Mouse (Mus musculus) midbrain, embryonic 15.5 days (tissue): ENCODE data around the gene Asic3. TPM values are rescaled to one million over a fixed set of nuclear protein-coding genes. Genes with fewer than 3 reads are reported as not detected.

Source experiments
- ATAC-seq: fragments of 200-750 bp; cut with Nextera tagmentation; replicated peaks from 2 replicates; pipeline ENCODE4 v1.8.0; 2017; ENCODE audit warnings: moderate TSS enrichment
- H3K27ac ChIP-seq: fragments of 300-500 bp; sonication (generic); 2 replicates; pipeline ENCODE4 v1.5.1; 2015; ENCODE audit warnings: mild to moderate bottlenecking, inconsistent platforms
- H3K27me3 ChIP-seq: fragments of 300-500 bp; sonication (generic); replicated peaks from 2 replicates; pipeline ENCODE4 v1.6.1; 2015; ENCODE audit warnings: inconsistent platforms
- H3K36me3 ChIP-seq: fragments of 300-500 bp; sonication (generic); replicated peaks from 2 replicates; pipeline ENCODE4 v1.6.1; 2015; ENCODE audit warnings: inconsistent platforms
- H3K4me1 ChIP-seq: fragments of 300-500 bp; sonication (generic); 2 replicates; pipeline ENCODE4 v1.6.1; 2015; ENCODE audit warnings: inconsistent platforms
- H3K4me2 ChIP-seq: fragments of 300-500 bp; sonication (generic); 2 replicates; pipeline ENCODE4 v1.6.1; 2015; ENCODE audit warnings: inconsistent platforms, mild to moderate bottlenecking, moderate library complexity
- H3K4me3 ChIP-seq: fragments of 300-500 bp; sonication (generic); 2 replicates; pipeline ENCODE4 v1.5.1; 2015; ENCODE audit warnings: mild to moderate bottlenecking, inconsistent platforms
- H3K9ac ChIP-seq: fragments of 300-500 bp; sonication (generic); 2 replicates; pipeline ENCODE4 v1.6.1; 2015; ENCODE audit warnings: mild to moderate bottlenecking, inconsistent platforms
- H3K9me3 ChIP-seq: fragments of 300-500 bp; sonication (generic); 2 replicates; pipeline ENCODE4 v1.6.1; 2016; ENCODE audit warnings: inconsistent platforms
- WGBS: fragments of 180-500 bp; shearing (Covaris S2); methylation state at CpG from one replicate; pipeline ENCODE4 v1.1.7; 2015; ENCODE audit warnings: mixed read lengths; 5-methylcytosine and 5-hydroxymethylcytosine counted together
- polyA plus RNA-seq: library from polyadenylated mRNA; unstranded; fragments of >200 nt; fragmentation: Nextera tagmentation; extraction: Ambion mirVana; gene quantifications from 2 replicates; pipeline ENCODE4 v1.2.1, GENCODE M21; 2015

Gene Asic3
- polyA plus RNA-seq, 1 experiment from 2014 or later = 0.35 TPM

DNA sequence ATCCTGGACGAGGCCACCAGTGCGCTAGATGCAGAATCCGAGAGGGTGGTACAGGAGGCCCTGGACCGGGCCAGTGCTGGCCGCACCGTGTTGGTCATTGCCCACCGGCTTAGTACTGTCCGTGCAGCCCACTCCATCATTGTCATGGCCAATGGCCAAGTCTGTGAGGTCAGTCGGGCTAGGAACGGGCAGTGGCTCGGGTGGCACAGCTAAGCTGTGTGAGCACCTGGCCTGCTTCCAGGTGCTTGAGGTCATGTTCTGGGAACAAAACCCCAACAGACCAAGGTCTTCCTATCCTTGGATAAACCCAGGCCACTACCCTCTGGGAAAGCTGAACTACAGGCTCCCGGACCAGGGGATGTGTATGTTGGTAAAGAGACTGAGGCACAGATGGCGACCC, 4.5 kb upstream of the Asic3 start:
- Histone ChIP-seq H3K27ac (no peak overlapping the region), H3K9me3 (no peaks in the 10 kb centered on the region), H3K9ac (no peak overlapping the region), H3K36me3 (0 out of 2 replicates have a peak, but pooled peaks cover 3% of the 10 kb centered on the region), H3K4me1 (no peaks in the 10 kb centered on the region), H3K4me2 (no peak overlapping the region), H3K27me3 (no peaks in the 10 kb centered on the region), H3K4me3 (no peak overlapping the region)
- no peak for ATAC-seq
- WGBS = 90% methylated on average over 13 of the region's 13 CpGs

DNA sequence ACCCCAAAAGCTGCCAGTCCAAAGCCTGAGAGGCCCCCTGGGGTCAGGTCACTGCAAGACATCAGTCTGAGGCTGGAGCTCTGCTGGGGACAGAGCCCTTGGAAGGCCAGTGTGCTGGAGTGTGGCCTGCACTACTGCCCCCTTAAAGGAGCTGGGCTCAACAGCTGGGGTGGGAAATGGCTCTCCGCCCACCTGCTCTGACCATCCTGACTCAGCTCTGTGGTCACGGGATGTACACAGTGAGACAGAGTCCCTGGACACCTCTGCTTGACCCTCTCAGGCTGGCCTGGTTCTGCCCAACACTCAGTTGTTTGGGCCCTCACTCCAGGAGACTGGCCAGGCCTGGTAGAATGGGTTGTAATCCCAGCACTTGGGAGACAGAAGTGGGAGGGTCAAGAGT, 3.7 kb upstream of the Asic3 start:
- WGBS = 58% methylated on average over 2 of the region's 2 CpGs
- no peak for ATAC-seq

GRCm38 (mm10) chr5:24412063-24412462, 1.1 kb upstream of the Asic3 start:
- no peak overlapping the region for H3K4me2 ChIP-seq
- no peak overlapping the region for H3K4me3 ChIP-seq
- H3K9ac ChIP-seq = no peak overlapping the region
- H3K27me3 ChIP-seq = no peaks in the 10 kb centered on the region
- H3K4me1 ChIP-seq = peaks cover 12% of the 10 kb centered on the region
- H3K36me3 ChIP-seq = no peaks in the 10 kb centered on the region
- no peak for ATAC-seq
- 93% methylated on average over 2 of the region's 2 CpGs for WGBS
- H3K9me3 ChIP-seq = no peaks in the 10 kb centered on the region
- no peak overlapping the region for H3K27ac ChIP-seq

More for the DNA sequence above, 3.7 kb upstream of the Asic3 start:
- Histone ChIP-seq H3K4me2 (no peak overlapping the region), H3K9ac (no peak overlapping the region), H3K9me3 (no peaks in the 10 kb centered on the region), H3K27ac (no peak overlapping the region), H3K27me3 (no peaks in the 10 kb centered on the region), H3K4me3 (no peak overlapping the region), H3K4me1 (no peaks in the 10 kb centered on the region), H3K36me3 (0 out of 2 replicates have a peak, but pooled peaks cover 3% of the 10 kb centered on the region)

DNA sequence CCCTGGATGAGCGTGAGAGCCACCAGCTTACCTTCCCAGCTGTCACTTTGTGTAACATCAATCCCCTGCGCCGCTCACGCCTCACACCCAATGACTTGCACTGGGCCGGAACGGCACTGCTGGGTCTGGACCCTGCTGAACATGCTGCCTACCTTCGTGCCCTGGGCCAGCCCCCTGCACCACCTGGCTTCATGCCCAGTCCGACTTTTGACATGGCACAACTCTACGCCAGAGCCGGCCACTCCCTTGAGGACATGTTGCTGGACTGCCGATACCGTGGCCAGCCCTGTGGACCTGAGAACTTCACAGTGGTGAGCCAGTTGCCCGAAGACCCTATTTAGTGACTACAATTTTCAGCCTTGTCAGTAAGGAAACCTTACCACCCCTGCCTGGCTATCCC, 746 bp downstream of the Asic3 start:
- Histone ChIP-seq H3K4me2 (no peak overlapping the region), H3K36me3 (no peaks in the 10 kb centered on the region), H3K9ac (no peak overlapping the region), H3K9me3 (no peaks in the 10 kb centered on the region), H3K27me3 (no peaks in the 10 kb centered on the region), H3K4me1 (peaks cover 12% of the 10 kb centered on the region), H3K27ac (no peak overlapping the region), H3K4me3 (no peak overlapping the region)
- ATAC-seq = no peak
- 84% methylated on average over 13 of the region's 13 CpGs for WGBS

DNA sequence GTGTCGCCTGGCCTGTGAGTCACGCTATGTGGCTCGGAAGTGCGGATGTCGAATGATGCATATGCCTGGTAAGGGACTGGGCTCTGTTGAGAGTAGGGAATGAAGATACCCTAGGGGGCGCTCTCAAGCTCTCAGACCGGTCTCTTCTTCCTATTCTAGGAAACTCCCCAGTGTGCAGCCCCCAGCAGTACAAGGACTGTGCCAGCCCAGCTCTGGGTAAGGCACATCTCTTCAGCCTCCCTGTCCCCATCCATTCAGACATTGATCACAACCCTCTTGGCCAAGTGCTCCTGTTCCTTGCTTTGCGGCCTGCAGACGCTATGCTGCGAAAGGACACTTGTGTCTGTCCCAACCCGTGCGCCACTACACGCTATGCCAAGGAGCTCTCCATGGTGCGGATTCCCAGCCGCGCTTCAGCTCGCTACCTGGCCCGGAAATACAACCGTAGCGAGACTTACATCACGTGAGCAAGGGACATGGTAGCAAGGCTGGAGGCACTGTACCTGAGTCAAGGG, 3.1 kb downstream of the Asic3 start:
- peak overlapping the region; percentile 34 for H3K4me2 ChIP-seq
- H3K4me1 ChIP-seq = peaks cover 12% of the 10 kb centered on the region
- no peaks in the 10 kb centered on the region for H3K27me3 ChIP-seq
- ATAC-seq = peak; percentile 31
- H3K9me3 ChIP-seq = no peaks in the 10 kb centered on the region
- H3K27ac ChIP-seq = no peak overlapping the region
- H3K4me3 ChIP-seq = no peak overlapping the region
- H3K36me3 ChIP-seq = no peaks in the 10 kb centered on the region
- WGBS = 4% methylated on average over 21 of the region's 21 CpGs
- H3K9ac ChIP-seq = no peak overlapping the region

- no peaks in the 10 kb centered on the region for H3K27me3 ChIP-seq
- no peak overlapping the region for H3K9ac ChIP-seq
- H3K4me1 ChIP-seq = peaks cover 22% of the 10 kb centered on the region
- no peak for ATAC-seq
- WGBS = 90% methylated on average over 10 of the region's 10 CpGs
- H3K36me3 ChIP-seq = no peaks in the 10 kb centered on the region; the same call in 1 of the 2 replicates
- H3K4me2 ChIP-seq = no peak overlapping the region
- no peaks in the 10 kb centered on the region for H3K9me3 ChIP-seq
- H3K27ac ChIP-seq = no peak overlapping the region
- H3K4me3 ChIP-seq = no peak overlapping the region
Measured at GRCm38 (mm10) chr5:24417587-24417986, 4.4 kb downstream of the Asic3 start.

GRCm38 (mm10) chr5:24420381-24420780, 7.2 kb downstream of the Asic3 start:
- H3K4me1 ChIP-seq = peaks cover 38% of the 10 kb centered on the region
- 94% methylated on average over 9 of the region's 9 CpGs for WGBS

GRCm38 (mm10) chr5:24423129-24424003, 10.2 kb downstream of the Asic3 start, which contains the start of the genes Cdk5 and Slc4a2:
Gene Cdk5 (minus strand): TSS chr5:24423530.
Gene Slc4a2 (plus strand): TSS chr5:24423837.
- peak within 1 kb of the TSS; percentile 75 for H3K9ac ChIP-seq
- peaks cover 7% of the 10 kb centered on the region; the same call in 1 of the 2 replicates for H3K27me3 ChIP-seq
- no peaks in the 10 kb centered on the region; the same call in 1 of the 2 replicates for H3K36me3 ChIP-seq
- peak; percentile 95 for ATAC-seq
- WGBS = under 1% methylated on average over 46 of the region's 46 CpGs
- peak within 1 kb of the TSS; percentile 88 for H3K27ac ChIP-seq
- no peaks in the 10 kb centered on the region for H3K9me3 ChIP-seq
- H3K4me3 ChIP-seq = peak within 1 kb of the TSS; percentile 64
- H3K4me1 ChIP-seq = peaks cover 56% of the 10 kb centered on the region
- peak within 1 kb of the TSS; percentile 91 for H3K4me2 ChIP-seq

More at GRCm38 (mm10) chr5:24420381-24420780, 7.2 kb downstream of the Asic3 start:
- ATAC-seq = no peak
- Histone ChIP-seq H3K9ac (no peak overlapping the region), H3K36me3 (no peaks in the 10 kb centered on the region; the same call in 1 of the 2 replicates), H3K4me3 (no peak overlapping the region), H3K27me3 (no peaks in the 10 kb centered on the region), H3K4me2 (no peak overlapping the region), H3K9me3 (no peaks in the 10 kb centered on the region), H3K27ac (no peak overlapping the region)

GRCm38 (mm10) chr5:24424004-24424781, 11.0 kb downstream of the Asic3 start:
- peak; percentile 3; the same call in 1 of the 2 replicates for ATAC-seq

GRCm38 (mm10) chr5:24424861-24425411, 11.7 kb downstream of the Asic3 start:
- Histone ChIP-seq H3K9ac (peak overlapping the region; percentile 43), H3K27me3 (peaks cover 7% of the 10 kb centered on the region; the same call in 1 of the 2 replicates), H3K36me3 (no peaks in the 10 kb centered on the region; the same call in 1 of the 2 replicates), H3K9me3 (no peaks in the 10 kb centered on the region), H3K4me1 (peaks cover 60% of the 10 kb centered on the region), H3K4me2 (peak overlapping the region; percentile 91), H3K4me3 (peak overlapping the region; percentile 64), H3K27ac (peak overlapping the region; percentile 88)
- WGBS = under 1% methylated on average over 57 of the region's 60 CpGs
- ATAC-seq = no peak

More at GRCm38 (mm10) chr5:24424004-24424781, 11.0 kb downstream of the Asic3 start:
- no peaks in the 10 kb centered on the region for H3K9me3 ChIP-seq
- H3K4me2 ChIP-seq = peak overlapping the region; percentile 91
- H3K27me3 ChIP-seq = peaks cover 7% of the 10 kb centered on the region; the same call in 1 of the 2 replicates
- peaks cover 60% of the 10 kb centered on the region for H3K4me1 ChIP-seq
- peak overlapping the region; percentile 88 for H3K27ac ChIP-seq
- 15% methylated on average over 21 of the region's 21 CpGs for WGBS
- H3K9ac ChIP-seq = peak overlapping the region; percentile 65
- peak overlapping the region; percentile 64 for H3K4me3 ChIP-seq
- H3K36me3 ChIP-seq = no peaks in the 10 kb centered on the region; the same call in 1 of the 2 replicates

DNA sequence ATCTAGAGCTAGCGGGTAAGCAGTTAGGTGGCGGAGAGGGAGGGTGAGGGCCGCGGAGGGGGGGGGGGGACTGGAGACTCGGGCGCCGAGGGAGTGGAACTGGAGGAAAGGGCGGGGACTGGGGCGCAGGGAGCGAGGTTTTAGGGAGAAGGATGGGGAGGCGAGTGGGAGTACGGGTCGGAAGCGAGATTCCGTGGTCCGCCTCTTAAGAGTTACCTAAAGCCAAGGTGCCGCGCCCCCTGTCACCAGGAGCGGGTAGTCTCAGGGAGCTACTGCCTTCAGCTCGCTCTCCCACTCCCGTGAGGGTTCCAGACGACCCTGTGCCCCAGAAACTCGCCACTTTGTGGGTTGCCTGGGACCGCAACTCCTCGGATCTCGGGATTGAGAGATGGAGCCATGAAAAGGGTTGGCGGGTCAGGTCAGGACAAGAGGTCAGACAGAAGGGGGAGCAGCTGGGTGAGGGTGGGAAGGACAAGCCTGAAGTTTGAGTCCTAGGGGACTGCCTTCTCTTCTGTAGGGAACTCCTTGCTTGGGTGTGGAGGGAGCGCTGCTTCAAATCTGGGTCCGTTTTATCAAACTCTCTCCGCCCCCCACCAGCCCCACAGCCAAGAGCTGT, 12.3 kb downstream of the Asic3 start:
- H3K9ac ChIP-seq = peak overlapping the region; percentile 43
- H3K4me3 ChIP-seq = peak overlapping the region; percentile 64
- H3K4me2 ChIP-seq = peak overlapping the region; percentile 91
- under 1% methylated on average over 29 of the region's 30 CpGs for WGBS
- no peak for ATAC-seq
- 0 out of 2 replicates have a peak overlapping the region, but pooled peaks have one; percentile 34 for H3K27ac ChIP-seq
- no peaks in the 10 kb centered on the region; the same call in 1 of the 2 replicates for H3K36me3 ChIP-seq
- peaks cover 60% of the 10 kb centered on the region for H3K4me1 ChIP-seq
- no peaks in the 10 kb centered on the region for H3K9me3 ChIP-seq
- peaks cover 7% of the 10 kb centered on the region; the same call in 1 of the 2 replicates for H3K27me3 ChIP-seq
